Mouse (Mus musculus) liver, adult 2 months (tissue): ENCODE results near the gene Kdm1b. TPM values are rescaled to one million over a fixed set of nuclear protein-coding genes. Genes with fewer than 3 reads are reported as not detected.
A peak's percentile ranks its signal among the peaks of the same experiment; 100 is the strongest.

Experiments
- DNase-seq: peaks from one replicate; pipeline ENCODE4 v3.0.0-alpha.2; 2011; ENCODE audit warnings: low read depth, low spot score; ENCODE audit errors: extremely low read depth
- H3K27ac ChIP-seq: fragments of 200-500 bp; replicated peaks from 2 replicates; pipeline ENCODE4 v1.5.1; 2012; ENCODE audit warnings: low read depth, mild to moderate bottlenecking, control low read depth, inconsistent platforms, low read length; ENCODE audit not compliant: insufficient read depth
- H3K27me3 ChIP-seq: fragments of 200-500 bp; 2 replicates; pipeline ENCODE4 v1.6.1; 2012; ENCODE audit warnings: mild to moderate bottlenecking, moderate library complexity, low read length, inconsistent platforms; ENCODE audit not compliant: control insufficient read depth, insufficient read depth
- H3K36me3 ChIP-seq: fragments of 200-500 bp; 2 replicates; pipeline ENCODE4 v1.6.1; 2012; ENCODE audit warnings: low read length, inconsistent platforms; ENCODE audit not compliant: control insufficient read depth, insufficient read depth
- H3K4me1 ChIP-seq: fragments of 200-500 bp; 2 replicates; pipeline ENCODE4 v1.6.1; 2011; ENCODE audit warnings: low read length; ENCODE audit not compliant: control insufficient read depth, insufficient read depth
- H3K4me3 ChIP-seq: fragments of 200-500 bp; 2 replicates; pipeline ENCODE4 v1.5.1; 2011; ENCODE audit warnings: low read depth, mild to moderate bottlenecking, control low read depth, low read length, moderate library complexity; ENCODE audit not compliant: insufficient read depth
- H3K79me2 ChIP-seq: fragments of 200-500 bp; 2 replicates; pipeline ENCODE4 v1.6.1; 2012; ENCODE audit warnings: inconsistent platforms, mild to moderate bottlenecking, low read length, moderate library complexity; ENCODE audit not compliant: control insufficient read depth, insufficient read depth
- H3K9ac ChIP-seq: fragments of 200-500 bp; 2 replicates; pipeline ENCODE4 v1.6.1; 2012; ENCODE audit warnings: low read depth, mild to moderate bottlenecking, control low read depth, inconsistent platforms, low read length
- CTCF ChIP-seq: fragments of 200-500 bp; IDR thresholded peaks from 2 replicates; pipeline ENCODE4 v1.5.1; 2011; ENCODE audit warnings: low read depth, low read length, control low read depth
- POLR2A ChIP-seq: fragments of 200-500 bp; IDR thresholded peaks from 2 replicates; pipeline ENCODE4 v1.6.1; 2011; ENCODE audit warnings: low read length, control low read depth; ENCODE audit not compliant: insufficient read depth; ENCODE audit errors: extremely low read depth
- WGBS: fragments of 180-500 bp; shearing (Covaris S2); methylation state at CpG from one replicate; pipeline ENCODE4 v1.1.7; 2018; 5-methylcytosine and 5-hydroxymethylcytosine counted together
- polyA plus RNA-seq: library from polyadenylated mRNA; depleted of rRNA; stranded (reverse); fragments of >200 nt; gene quantifications from 2 replicates; pipeline ENCODE4 v1.2.3, GENCODE M21; 2012; rRNA removed
- total RNA-seq: library from RNA; depleted of rRNA; stranded (reverse); fragments of >200 nt; gene quantifications from 2 replicates; pipeline ENCODE4 v1.2.3, GENCODE M21; 2014; rRNA removed

Kdm1b gene
- total RNA-seq (17.5 and 21.1 TPM in 2 replicates), polyA plus RNA-seq (7.4 and 9.3 TPM in 2 replicates)

- DNase-seq, result peak; percentile 95
- Histone ChIP-seq H3K27ac (peak within 1 kb of the TSS; percentile 81), H3K4me3 (peak within 1 kb of the TSS; percentile 87), H3K36me3 (peaks cover 6% of the 10 kb centered on the region), H3K4me1 (peaks cover 17% of the 10 kb centered on the region), H3K79me2 (peaks cover 15% of the 10 kb centered on the region; the same call in 1 of the 2 replicates), H3K27me3 (no peaks in the 10 kb centered on the region), H3K9ac (peak within 1 kb of the TSS; percentile 94)
- TF ChIP-seq CTCF (no peak), POLR2A (peak; percentile 95)
- under 1% methylated on average over 48 of the region's 48 CpGs for WGBS
Measured at GRCm38 (mm10) chr13:47043030-47043680, at the start of gene Kdm1b. Kdm1b (plus strand) TSS chr13:47043499.

GRCm38 (mm10) chr13:46997355-46997754 lies 45.9 kb upstream of the Kdm1b start:
- Histone ChIP-seq H3K79me2 (no peaks in the 10 kb centered on the region), H3K27me3 (no peaks in the 10 kb centered on the region), H3K9ac (no peak overlapping the region), H3K4me3 (no peak overlapping the region), H3K27ac (no peak overlapping the region), H3K4me1 (no peaks in the 10 kb centered on the region; the same call in 1 of the 2 replicates), H3K36me3 (no peaks in the 10 kb centered on the region)
- DNase-seq, result no peak
- TF ChIP-seq POLR2A (no peak), CTCF (no peak)
- WGBS, result 77% methylated on average over 4 of the region's 4 CpGs

- H3K36me3 ChIP-seq, result no peaks in the 10 kb centered on the region
- H3K4me3 ChIP-seq, result no peak overlapping the region
- no peaks in the 10 kb centered on the region for H3K27me3 ChIP-seq
- TF ChIP-seq CTCF (no peak), POLR2A (no peak)
- no peak for DNase-seq
- WGBS, result 59% methylated on average over 5 of the region's 5 CpGs
- H3K27ac ChIP-seq, result no peak overlapping the region
- no peaks in the 10 kb centered on the region for H3K79me2 ChIP-seq
- no peak overlapping the region for H3K9ac ChIP-seq
- no peaks in the 10 kb centered on the region; the same call in 1 of the 2 replicates for H3K4me1 ChIP-seq
Measured at GRCm38 (mm10) chr13:46999498-46999897, 43.8 kb upstream of the Kdm1b start.

- H3K27ac ChIP-seq, result no peak overlapping the region
- H3K79me2 ChIP-seq, result no peaks in the 10 kb centered on the region
- H3K4me1 ChIP-seq, result no peaks in the 10 kb centered on the region; the same call in 1 of the 2 replicates
- WGBS, result 95% methylated on average over 4 of the region's 4 CpGs
- DNase-seq, result no peak
- no peaks in the 10 kb centered on the region for H3K27me3 ChIP-seq
- TF ChIP-seq CTCF (no peak), POLR2A (no peak)
- H3K4me3 ChIP-seq, result no peak overlapping the region
- H3K36me3 ChIP-seq, result no peaks in the 10 kb centered on the region
- no peak overlapping the region for H3K9ac ChIP-seq
Measured at GRCm38 (mm10) chr13:47001590-47001989, 41.7 kb upstream of the Kdm1b start.

GRCm38 (mm10) chr13:47013740-47014139 lies 29.6 kb upstream of the Kdm1b start:
- H3K27ac ChIP-seq, result no peak overlapping the region
- WGBS, result 78% methylated on average over 10 of the region's 10 CpGs
- no peak overlapping the region for H3K9ac ChIP-seq
- H3K36me3 ChIP-seq, result no peaks in the 10 kb centered on the region
- no peaks in the 10 kb centered on the region for H3K27me3 ChIP-seq
- TF ChIP-seq CTCF (no peak), POLR2A (no peak)
- H3K79me2 ChIP-seq, result no peaks in the 10 kb centered on the region
- DNase-seq, result no peak
- 0 out of 2 replicates have a peak, but pooled peaks cover 2% of the 10 kb centered on the region for H3K4me1 ChIP-seq
- no peak overlapping the region for H3K4me3 ChIP-seq
